Mouse (Mus musculus) embryonic facial prominence, embryonic 15.5 days (tissue): ENCODE results near the gene Pacsin1. TPM values are rescaled to one million over a fixed set of nuclear protein-coding genes. Genes with fewer than 3 reads are reported as not detected.

Experiments used
- ATAC-seq: fragments of 200-750 bp; cut with Nextera tagmentation; 2 replicates; pipeline ENCODE4 v1.8.0; 2017; ENCODE audit warnings: low read depth, moderate TSS enrichment; ENCODE audit not compliant: insufficient number of reproducible peaks, low FRiP score, low TSS enrichment
- H3K27ac ChIP-seq: fragments of 300-500 bp; sonication (generic); replicated peaks from 2 replicates; pipeline ENCODE4 v1.5.1; 2015; ENCODE audit warnings: mild to moderate bottlenecking, inconsistent platforms
- H3K27me3 ChIP-seq: fragments of 300-500 bp; sonication (generic); 2 replicates; pipeline ENCODE4 v1.6.1; 2015; ENCODE audit warnings: inconsistent platforms
- H3K36me3 ChIP-seq: fragments of 300-500 bp; sonication (generic); 2 replicates; pipeline ENCODE4 v1.6.1; 2015; ENCODE audit warnings: mild to moderate bottlenecking, inconsistent platforms
- H3K4me1 ChIP-seq: fragments of 300-500 bp; sonication (generic); 2 replicates; pipeline ENCODE4 v1.6.1; 2015; ENCODE audit warnings: inconsistent platforms
- H3K4me2 ChIP-seq: fragments of 300-500 bp; sonication (generic); replicated peaks from 2 replicates; pipeline ENCODE4 v1.6.1; 2015; ENCODE audit warnings: mild to moderate bottlenecking, inconsistent platforms
- H3K4me3 ChIP-seq: fragments of 300-500 bp; sonication (generic); replicated peaks from 2 replicates; pipeline ENCODE4 v1.5.1; 2015; ENCODE audit warnings: mild to moderate bottlenecking, inconsistent platforms
- H3K9ac ChIP-seq: fragments of 300-500 bp; sonication (generic); 2 replicates; pipeline ENCODE4 v1.6.1; 2015; ENCODE audit warnings: inconsistent platforms
- H3K9me3 ChIP-seq: fragments of 300-500 bp; sonication (generic); replicated peaks from 2 replicates; pipeline ENCODE4 v1.6.1; 2016; ENCODE audit warnings: inconsistent platforms
- WGBS: fragments of 180-500 bp; shearing (Covaris S2); methylation state at CpG from one replicate; pipeline ENCODE4 v1.1.7; 2015; 5-methylcytosine and 5-hydroxymethylcytosine counted together
- polyA plus RNA-seq: library from polyadenylated mRNA; unstranded; fragments of >200 nt; fragmentation: Nextera tagmentation; extraction: Ambion mirVana; gene quantifications from 2 replicates; pipeline ENCODE4 v1.2.1, GENCODE M21; 2015

Pacsin1 gene
- polyA plus RNA-seq, result 5.2 and 5.3 TPM in 2 replicates

- Histone ChIP-seq H3K27ac (no peak within 1 kb of the TSS), H3K4me3 (peak within 1 kb of the TSS; percentile 50), H3K4me1 (peaks cover 18% of the 10 kb centered on the region), H3K9ac (0 out of 2 replicates have a peak within 1 kb of the TSS, but pooled peaks have one; percentile 13), H3K4me2 (peak within 1 kb of the TSS; percentile 96), H3K27me3 (peaks cover 22% of the 10 kb centered on the region), H3K9me3 (no peaks in the 10 kb centered on the region), H3K36me3 (no peaks in the 10 kb centered on the region)
- ATAC-seq, result peak; percentile 71; the same call in 1 of the 2 replicates
- 1% methylated on average over 65 of the region's 65 CpGs for WGBS
Observed at GRCm38 (mm10) chr17:27655089-27656010, at the start of gene Pacsin1. Gene Pacsin1 (plus strand): TSS chr17:27655509.

DNA sequence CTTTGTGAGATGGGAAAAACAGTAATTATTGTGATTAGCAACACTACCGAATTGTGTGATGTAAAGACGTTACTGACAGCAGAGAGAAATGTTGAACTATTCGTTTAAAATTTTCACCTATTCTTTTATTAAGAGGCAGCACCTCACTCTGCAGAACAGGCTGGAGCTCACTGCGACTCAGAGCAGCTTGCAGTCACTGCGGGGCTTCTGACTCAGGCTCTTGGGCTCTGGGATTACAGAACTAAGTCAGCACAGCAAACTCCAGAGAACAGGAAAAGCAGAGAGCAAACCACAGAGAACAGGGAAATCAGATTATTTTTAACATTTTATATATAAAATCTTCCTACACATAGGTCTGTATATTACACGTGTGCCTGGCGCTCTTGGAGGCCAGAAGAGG is 45.7 kb upstream of the Pacsin1 start:
- WGBS, result 80% methylated on average over 7 of the region's 7 CpGs
- Histone ChIP-seq H3K36me3 (no peaks in the 10 kb centered on the region), H3K27me3 (no peaks in the 10 kb centered on the region), H3K9ac (no peak overlapping the region), H3K9me3 (no peaks in the 10 kb centered on the region), H3K4me3 (no peak overlapping the region), H3K4me1 (peaks cover 35% of the 10 kb centered on the region), H3K4me2 (no peak overlapping the region), H3K27ac (no peak overlapping the region)
- no peak for ATAC-seq

DNA sequence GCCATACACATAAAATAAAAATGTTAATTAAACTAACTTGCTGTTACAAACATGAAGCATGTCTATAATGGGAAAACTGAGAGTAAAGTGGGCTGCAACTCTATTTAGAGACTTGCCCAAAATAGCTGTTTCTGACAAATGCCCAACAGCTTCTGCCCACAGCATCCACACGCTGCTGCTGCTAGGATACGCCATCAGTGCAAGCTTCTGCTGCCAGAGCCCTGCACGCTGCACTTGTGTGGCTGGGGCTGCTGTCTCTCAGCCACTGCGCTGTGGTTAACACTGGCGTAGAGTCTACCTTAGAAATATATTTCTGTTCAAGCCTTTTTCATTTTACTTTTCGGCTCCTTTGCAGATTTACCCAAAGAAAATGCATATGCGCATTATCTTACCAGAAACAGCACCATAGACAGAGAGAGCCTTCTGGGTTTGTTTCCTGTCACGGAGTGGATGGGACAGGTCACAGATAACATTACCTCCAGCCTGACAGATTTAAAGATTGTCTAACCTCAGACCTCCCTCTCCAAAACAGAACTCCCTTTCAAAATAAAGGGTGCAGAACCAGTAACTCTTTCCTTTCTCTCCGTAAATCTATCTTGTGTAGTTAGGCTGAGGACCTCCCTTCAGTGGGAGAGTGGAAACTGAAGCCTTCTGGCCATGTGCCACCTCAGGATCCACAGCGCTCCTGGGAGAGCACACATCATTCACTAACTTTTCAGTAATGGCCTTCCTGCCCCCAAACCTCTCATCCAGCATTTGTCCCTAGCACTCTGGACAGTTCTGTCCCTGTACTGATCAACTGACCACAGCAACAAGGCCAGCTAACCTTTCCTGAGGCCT is 44.4 kb upstream of the Pacsin1 start:
- 76% methylated on average over 10 of the region's 10 CpGs for WGBS
- peak overlapping the region; percentile 34; the same call in 1 of the 2 replicates for H3K27ac ChIP-seq

DNA sequence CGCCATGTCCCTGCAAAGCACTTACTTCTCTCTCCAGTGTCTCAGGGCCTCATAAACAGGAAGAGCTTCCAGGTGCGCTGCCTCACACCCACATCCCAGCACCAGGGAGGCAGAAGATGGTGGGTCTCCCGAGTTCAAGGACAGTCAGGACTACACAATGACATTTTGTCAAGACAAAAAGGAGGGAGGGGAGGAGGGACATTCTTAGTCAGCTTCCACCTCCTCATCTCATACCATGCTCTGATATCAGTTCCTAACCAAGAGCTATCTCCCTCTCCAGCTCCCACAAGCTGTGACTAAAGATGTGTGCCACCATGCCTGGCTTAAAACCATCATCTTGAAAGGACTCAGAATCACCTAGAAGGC is 43.8 kb upstream of the Pacsin1 start:
- H3K27ac ChIP-seq, result peak overlapping the region; percentile 34; the same call in 1 of the 2 replicates
- WGBS, result 65% methylated on average over 3 of the region's 3 CpGs
- ATAC-seq, result no peak
- H3K36me3 ChIP-seq, result 0 out of 2 replicates have a peak, but pooled peaks cover under 1% of the 10 kb centered on the region
- no peak overlapping the region for H3K4me2 ChIP-seq
- H3K9ac ChIP-seq, result no peak overlapping the region
- H3K9me3 ChIP-seq, result no peaks in the 10 kb centered on the region
- no peak overlapping the region for H3K4me3 ChIP-seq
- no peaks in the 10 kb centered on the region for H3K27me3 ChIP-seq
- H3K4me1 ChIP-seq, result peaks cover 31% of the 10 kb centered on the region

More for the DNA sequence above, 44.4 kb upstream of the Pacsin1 start:
- H3K4me3 ChIP-seq, result no peak overlapping the region
- no peaks in the 10 kb centered on the region for H3K36me3 ChIP-seq
- H3K9me3 ChIP-seq, result no peaks in the 10 kb centered on the region
- H3K4me2 ChIP-seq, result no peak overlapping the region
- no peaks in the 10 kb centered on the region for H3K27me3 ChIP-seq
- no peak for ATAC-seq
- no peak overlapping the region for H3K9ac ChIP-seq
- H3K4me1 ChIP-seq, result peaks cover 35% of the 10 kb centered on the region

GRCm38 (mm10) chr17:27611994-27612393 is 43.3 kb upstream of the Pacsin1 start:
- no peak overlapping the region for H3K9ac ChIP-seq
- no peak overlapping the region for H3K4me2 ChIP-seq
- no peak for ATAC-seq
- peaks cover 6% of the 10 kb centered on the region for H3K36me3 ChIP-seq
- H3K4me1 ChIP-seq, result peaks cover 31% of the 10 kb centered on the region
- no peak overlapping the region for H3K27ac ChIP-seq
- no peak overlapping the region for H3K4me3 ChIP-seq
- WGBS, result 70% methylated on average over 5 of the region's 5 CpGs
- H3K9me3 ChIP-seq, result no peaks in the 10 kb centered on the region
- H3K27me3 ChIP-seq, result no peaks in the 10 kb centered on the region

- Histone ChIP-seq H3K9ac (no peak overlapping the region), H3K4me3 (no peak overlapping the region)
- 82% methylated on average over 4 of the region's 4 CpGs for WGBS
Observed at GRCm38 (mm10) chr17:27613016-27613415, 42.3 kb upstream of the Pacsin1 start.

GRCm38 (mm10) chr17:27615388-27615787 is 39.9 kb upstream of the Pacsin1 start:
- Histone ChIP-seq H3K9ac (no peak overlapping the region), H3K27ac (no peak overlapping the region), H3K4me3 (no peak overlapping the region), H3K27me3 (no peaks in the 10 kb centered on the region), H3K4me2 (no peak overlapping the region), H3K36me3 (peaks cover 14% of the 10 kb centered on the region), H3K4me1 (peaks cover 32% of the 10 kb centered on the region), H3K9me3 (no peaks in the 10 kb centered on the region)
- 69% methylated on average over 7 of the region's 7 CpGs for WGBS
- no peak for ATAC-seq

More at GRCm38 (mm10) chr17:27613016-27613415, 42.3 kb upstream of the Pacsin1 start:
- ATAC-seq, result no peak
- Histone ChIP-seq H3K4me2 (no peak overlapping the region), H3K36me3 (peaks cover 14% of the 10 kb centered on the region), H3K27ac (no peak overlapping the region), H3K9me3 (no peaks in the 10 kb centered on the region), H3K27me3 (no peaks in the 10 kb centered on the region), H3K4me1 (peaks cover 31% of the 10 kb centered on the region)

GRCm38 (mm10) chr17:27621161-27621560 is 34.1 kb upstream of the Pacsin1 start:
- WGBS, result 18% methylated on average over 8 of the region's 8 CpGs
- Histone ChIP-seq H3K27me3 (no peaks in the 10 kb centered on the region), H3K4me3 (peak overlapping the region; percentile 89), H3K27ac (peak overlapping the region; percentile 53), H3K36me3 (peaks cover 14% of the 10 kb centered on the region), H3K9ac (peak overlapping the region; percentile 92; the same call in 1 of the 2 replicates), H3K4me2 (peak overlapping the region; percentile 72), H3K9me3 (no peaks in the 10 kb centered on the region), H3K4me1 (peaks cover 37% of the 10 kb centered on the region)
- ATAC-seq, result no peak

DNA sequence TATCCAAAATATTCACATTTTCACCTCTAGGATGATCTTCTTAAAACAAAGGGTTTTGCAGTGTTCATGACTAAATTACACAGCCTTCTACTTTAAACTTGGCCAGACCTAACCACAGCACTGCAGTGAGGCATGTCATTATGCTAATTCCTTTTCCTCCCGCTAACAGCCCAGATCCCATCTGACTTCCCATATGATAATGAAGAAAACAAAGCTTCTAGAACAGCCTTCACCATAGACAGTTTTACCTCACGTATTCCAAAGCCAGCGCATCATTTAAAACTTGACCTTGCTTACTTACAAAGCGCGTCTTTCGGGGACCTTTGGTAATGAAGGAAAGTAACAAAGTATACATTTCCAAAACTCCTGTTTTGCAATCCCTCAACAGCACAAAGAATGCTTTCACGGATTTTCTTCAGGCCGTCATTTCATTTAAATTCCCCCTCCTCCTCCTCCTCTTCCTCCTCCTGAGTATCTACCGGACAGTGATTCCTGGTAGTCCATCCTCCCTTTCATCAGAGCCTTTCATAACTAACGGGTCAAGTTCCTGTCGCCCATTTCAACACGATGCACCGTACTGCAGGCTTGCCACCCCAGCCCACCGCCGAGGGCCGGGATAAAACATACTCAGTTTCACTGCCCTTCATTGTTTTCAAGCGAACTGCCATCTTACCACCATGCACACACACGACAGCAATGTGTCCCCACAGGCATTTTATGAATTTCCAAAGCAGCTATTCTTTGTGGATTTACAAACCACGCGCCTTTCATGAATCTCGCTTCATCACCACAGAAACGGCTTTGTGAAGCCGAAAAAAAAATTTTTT is 33.4 kb upstream of the Pacsin1 start:
- no peak for ATAC-seq
- peak overlapping the region; percentile 90 for H3K27ac ChIP-seq
- H3K36me3 ChIP-seq, result peaks cover 9% of the 10 kb centered on the region
- H3K9ac ChIP-seq, result peak overlapping the region; percentile 92
- H3K9me3 ChIP-seq, result no peaks in the 10 kb centered on the region
- under 1% methylated on average over 23 of the region's 23 CpGs for WGBS
- H3K4me1 ChIP-seq, result peaks cover 42% of the 10 kb centered on the region
- peak overlapping the region; percentile 72 for H3K4me2 ChIP-seq
- H3K27me3 ChIP-seq, result no peaks in the 10 kb centered on the region
- peak overlapping the region; percentile 89 for H3K4me3 ChIP-seq

DNA sequence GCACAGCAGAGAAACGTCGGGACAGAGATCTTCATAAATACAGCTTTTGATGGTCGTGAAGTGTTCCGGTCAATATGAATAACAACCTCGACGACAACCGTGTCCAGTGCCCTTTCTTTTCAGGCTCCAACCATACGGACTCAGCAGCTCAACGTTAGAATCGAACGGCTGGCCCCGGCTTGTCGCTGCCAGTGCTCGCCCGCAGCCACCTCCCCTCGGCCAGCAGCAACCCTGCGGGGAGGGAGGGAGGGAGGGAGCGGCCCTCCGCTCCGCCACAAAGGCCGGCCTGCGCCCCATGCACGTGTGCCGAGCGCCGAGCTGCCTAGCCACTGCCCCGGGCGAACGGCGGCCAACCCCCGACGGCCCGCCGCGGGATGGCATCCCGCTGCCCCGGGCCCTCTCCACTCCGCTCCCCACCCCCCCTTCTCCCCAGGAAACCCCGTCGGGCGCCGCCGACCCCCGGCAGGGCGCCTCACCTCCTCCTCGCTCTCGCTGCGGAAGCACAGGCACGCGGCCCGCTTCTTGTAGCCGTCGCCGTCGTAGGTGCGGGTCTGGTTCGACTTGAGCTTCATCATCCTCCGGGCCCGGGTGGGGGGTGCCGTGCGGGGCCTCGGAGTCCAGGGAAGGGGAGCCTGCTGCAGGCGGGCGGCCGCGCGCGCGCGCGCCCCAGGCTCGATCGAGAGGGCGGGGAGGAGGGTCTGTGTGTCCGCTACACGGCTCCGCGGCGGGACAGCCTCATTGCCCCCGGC is 32.5 kb upstream of the Pacsin1 start:
- Histone ChIP-seq H3K4me1 (peaks cover 43% of the 10 kb centered on the region), H3K4me3 (peak overlapping the region; percentile 89), H3K27ac (peak overlapping the region; percentile 90), H3K9ac (peak overlapping the region; percentile 92), H3K27me3 (no peaks in the 10 kb centered on the region), H3K9me3 (no peaks in the 10 kb centered on the region), H3K36me3 (peaks cover 1% of the 10 kb centered on the region), H3K4me2 (peak overlapping the region; percentile 72)
- under 1% methylated on average over 75 of the region's 80 CpGs for WGBS
- peak; percentile 44 for ATAC-seq
